Mouse (Mus musculus): ENCODE measurements around the gene Ccne1.

DNA sequence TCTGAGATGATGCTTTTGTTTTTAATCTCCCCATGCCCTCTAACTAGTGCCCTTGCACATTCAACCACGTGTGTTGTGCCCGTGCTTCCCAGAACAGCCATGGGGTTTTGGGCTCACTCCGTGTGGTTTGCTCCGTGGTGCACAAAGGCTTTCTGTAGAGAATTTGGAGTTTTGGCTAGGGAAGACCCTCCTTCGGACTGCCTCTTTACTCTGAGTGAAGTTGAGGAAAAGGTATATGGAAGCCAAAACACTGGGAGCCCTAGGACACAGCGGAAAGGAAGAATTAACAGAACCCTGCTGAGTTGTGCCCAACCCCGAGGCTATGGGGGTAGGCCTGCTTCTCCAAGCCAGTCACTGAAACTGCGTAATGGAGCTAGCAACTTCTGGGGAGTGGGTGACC is 20.9 kb downstream of the Ccne1 start:
- TF ChIP-seq POLR2A (IDR thresholded peaks at IDR 0.05; ENCODE audit: low read depth, low read length) (no peak), ZNF384 (IDR thresholded peaks at IDR 0.05; ENCODE audit: low read depth, low read length) (no peak), MAFK (IDR thresholded peaks at IDR 0.05; ENCODE audit: insufficient replicate concordance, low read length) (no peak), ZMIZ1 (IDR thresholded peaks at IDR 0.05; ENCODE audit: low read depth, low read length) (no peak), POLR2AphosphoS2 (IDR thresholded peaks at IDR 0.05; ENCODE audit: low read depth, low read length) (no peak), RCOR1 (conservative IDR thresholded peaks at IDR 0.05; ENCODE audit: low read depth, low read length) (no peak), EP300 (IDR thresholded peaks at IDR 0.05; ENCODE audit: low read length) (no peak)
